Mouse (Mus musculus): Measurements from ENCODE around the gene Fpgt. TPM values are rescaled to one million over a fixed set of nuclear protein-coding genes. Genes with fewer than 3 reads are reported as not detected.

The Fpgt gene
- total RNA-seq (2023) = 10 to 100 TPM; 18.8 to 25.3 TPM

DNA sequence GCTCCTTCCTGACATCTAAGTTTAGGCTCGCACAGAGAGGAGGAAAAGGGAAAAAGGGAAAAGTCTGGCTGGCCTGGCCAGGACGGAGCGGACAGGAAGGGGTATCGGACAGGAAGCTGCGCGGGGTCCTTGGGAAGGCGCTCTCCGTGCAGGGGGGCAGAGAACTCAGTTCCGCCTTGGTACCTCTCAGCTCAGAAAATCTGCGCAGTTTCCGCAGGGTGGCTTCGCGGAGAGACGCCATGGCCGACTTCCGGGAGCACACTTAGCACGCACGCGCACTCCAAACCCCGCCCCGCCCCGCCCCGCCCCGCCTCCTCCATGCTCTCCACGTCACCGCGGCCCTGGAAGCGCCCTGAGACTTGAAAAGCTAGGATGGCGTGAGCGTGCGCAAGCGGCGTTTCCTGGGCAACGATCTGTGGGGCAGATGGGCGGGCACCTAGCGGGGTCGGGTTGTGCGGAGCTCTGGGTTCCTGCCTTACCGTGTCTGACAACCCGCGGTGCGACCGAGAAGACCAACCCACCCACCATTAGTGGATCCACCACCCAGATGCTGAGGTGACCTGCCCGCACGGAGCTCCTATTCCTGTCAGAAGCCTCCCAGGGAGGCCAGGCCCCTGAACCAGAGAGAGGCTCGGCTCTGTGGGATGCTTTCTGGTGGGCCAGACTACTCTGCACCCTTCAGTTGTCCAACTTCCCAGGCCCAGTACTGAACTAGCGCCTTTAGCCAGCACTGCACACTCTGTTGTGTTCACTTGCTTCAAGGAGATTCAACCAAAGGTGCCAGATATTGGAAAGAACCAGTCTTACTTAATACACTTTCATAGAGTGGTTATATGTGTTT lies at the start of gene Fpgt, which contains the start of gene Lrriq3:
TSS of gene Fpgt (minus strand) at position 288 of the 841 bp plus-strand sequence.
TSS of gene Lrriq3 (plus strand) at position 319 of the 841 bp plus-strand sequence.

DNA sequence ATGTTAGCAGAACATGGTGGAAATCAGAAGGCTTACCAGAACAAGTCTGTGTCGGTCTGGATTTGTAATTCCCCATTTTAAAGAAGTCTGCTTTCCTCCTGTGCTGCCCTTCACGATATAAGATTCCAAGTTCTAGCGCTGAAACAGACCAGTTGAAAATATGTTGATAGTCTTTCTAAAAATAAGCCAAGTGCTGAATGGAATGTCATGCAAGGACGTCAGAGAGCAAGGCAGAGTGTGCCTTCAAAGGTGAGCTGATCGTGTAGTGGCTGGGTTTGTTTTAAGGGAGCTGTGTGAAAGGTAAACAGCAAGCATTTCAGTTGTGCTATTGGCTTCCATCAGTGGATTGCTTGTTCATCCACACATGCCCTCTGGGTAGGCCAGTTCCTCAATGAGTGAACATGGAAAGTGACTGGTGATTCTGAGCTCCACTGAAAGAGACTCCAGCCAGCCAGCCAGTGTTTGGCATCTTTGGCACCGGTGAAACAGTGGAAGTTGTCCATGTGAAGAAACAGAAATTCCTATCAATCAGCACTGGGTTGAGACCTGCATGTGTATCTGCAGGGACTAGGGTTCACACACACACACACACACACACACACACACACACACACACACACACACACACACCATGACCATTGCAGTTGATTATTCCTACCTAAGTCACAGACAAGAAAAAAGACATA lies 37.8 kb downstream of the Fpgt start, which contains the start of gene Tnni3k:
TSS of gene Tnni3k (minus strand) at position 177 of the 686 bp plus-strand sequence.

Other genes with a start within 250 kb of the Fpgt start
- gene Tnni3k, start 38.0 kb downstream of the Fpgt start, total RNA-seq (2023) = not detected
- not detected for gene Lrriq3, start within 50 bp of the Fpgt start, total RNA-seq (2023)